Mouse (Mus musculus) lung, embryonic 15.5 days (tissue): ENCODE data around the gene Nek6. TPM values are rescaled to one million over a fixed set of nuclear protein-coding genes. Genes with fewer than 3 reads are reported as not detected.

Source experiments
- ATAC-seq: fragments of 200-750 bp; cut with Nextera tagmentation; 2 replicates; pipeline ENCODE4 v1.8.0; 2017; ENCODE audit warnings: moderate number of reproducible peaks, borderline replicate concordance; ENCODE audit not compliant: low FRiP score, low TSS enrichment; ENCODE audit errors: extremely low read depth
- H3K27ac ChIP-seq: fragments of 300-500 bp; sonication (generic); 2 replicates; pipeline ENCODE4 v1.5.1; 2015; ENCODE audit warnings: moderate library complexity, mild to moderate bottlenecking, inconsistent platforms
- H3K27me3 ChIP-seq: fragments of 300-500 bp; sonication (generic); 2 replicates; pipeline ENCODE4 v1.6.1; 2015; ENCODE audit warnings: inconsistent platforms
- H3K36me3 ChIP-seq: fragments of 300-500 bp; sonication (generic); 2 replicates; pipeline ENCODE4 v1.6.1; 2015; ENCODE audit warnings: inconsistent platforms
- H3K4me1 ChIP-seq: fragments of 300-500 bp; sonication (generic); 2 replicates; pipeline ENCODE4 v1.6.1; 2015; ENCODE audit warnings: inconsistent platforms
- H3K4me2 ChIP-seq: fragments of 300-500 bp; sonication (generic); 2 replicates; pipeline ENCODE4 v1.6.1; 2015; ENCODE audit warnings: inconsistent platforms, mild to moderate bottlenecking, moderate library complexity
- H3K4me3 ChIP-seq: fragments of 300-500 bp; sonication (generic); 2 replicates; pipeline ENCODE4 v1.5.1; 2015; ENCODE audit warnings: mild to moderate bottlenecking, inconsistent platforms
- H3K9ac ChIP-seq: fragments of 300-500 bp; sonication (generic); 2 replicates; pipeline ENCODE4 v1.6.1; 2015; ENCODE audit warnings: inconsistent platforms
- H3K9me3 ChIP-seq: fragments of 300-500 bp; sonication (generic); 2 replicates; pipeline ENCODE4 v1.6.1; 2016; ENCODE audit warnings: inconsistent platforms
- WGBS: fragments of 180-500 bp; shearing (Covaris S2); methylation state at CpG from one replicate; pipeline ENCODE4 v1.1.7; 2015; 5-methylcytosine and 5-hydroxymethylcytosine counted together
- microRNA-seq: library from miRNA; unstranded; fragments of <30 nt; microRNA quantifications from one replicate; pipeline ENCODE4, GENCODE M21; 2016
- polyA plus RNA-seq: library from polyadenylated mRNA; unstranded; fragments of >200 nt; fragmentation: Nextera tagmentation; extraction: Ambion mirVana; gene quantifications from 2 replicates; pipeline ENCODE4 v1.2.1, GENCODE M21; 2015

Gene Nek6
- polyA plus RNA-seq, 1 experiment from 2014 or later, result 129 TPM

DNA sequence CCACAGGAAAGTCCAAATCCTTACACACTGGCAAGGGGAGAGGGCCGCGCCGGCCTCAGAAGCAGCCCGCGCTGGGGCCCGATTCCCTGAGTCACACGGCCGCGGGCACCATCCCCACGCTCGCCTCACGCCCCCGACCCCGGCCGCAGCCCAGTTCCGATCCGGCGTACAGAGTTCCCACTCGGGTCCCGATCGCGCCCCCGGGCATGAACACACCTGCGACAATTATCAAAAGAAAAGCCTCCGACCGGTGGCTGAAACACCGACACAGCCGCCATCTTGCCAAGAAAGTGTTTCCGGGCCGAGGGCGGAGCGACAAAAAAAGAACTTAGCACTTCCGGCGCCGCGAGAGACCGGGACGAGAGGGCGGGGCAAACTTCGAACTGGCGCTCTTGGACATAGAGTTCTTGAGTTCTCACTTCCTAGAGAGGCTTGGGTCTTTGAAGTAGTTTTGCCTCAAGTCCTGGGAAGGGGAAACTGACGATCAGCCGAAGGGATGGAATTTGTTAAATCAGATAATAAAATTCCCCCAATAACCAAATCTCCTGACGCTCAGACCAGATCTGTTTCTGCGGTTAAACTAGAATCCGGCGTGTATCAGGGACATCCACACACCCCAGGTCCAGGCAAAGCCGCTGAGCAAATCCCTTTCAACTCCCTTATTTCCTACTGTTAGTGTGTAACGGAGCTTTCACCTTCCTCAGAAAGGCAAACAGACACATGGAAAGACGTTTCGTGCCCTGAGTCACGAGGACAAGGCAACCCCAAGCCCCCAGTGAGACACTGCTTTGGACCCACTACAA is 132.4 kb downstream of the Nek6 start, which contains the start of gene Psmb7:
Gene Psmb7, minus strand, starts transcription at position 463 of the 803 bp plus-strand sequence.
- peaks cover 30% of the 10 kb centered on the region for H3K36me3 ChIP-seq
- H3K4me1 ChIP-seq, result peaks cover 9% of the 10 kb centered on the region
- ATAC-seq, result peak; percentile 75; the same call in 1 of the 2 replicates
- no peaks in the 10 kb centered on the region for H3K9me3 ChIP-seq
- H3K4me2 ChIP-seq, result peak within 1 kb of the TSS; percentile 76
- under 1% methylated on average over 50 of the region's 52 CpGs for WGBS
- H3K9ac ChIP-seq, result peak within 1 kb of the TSS; percentile 85
- H3K27me3 ChIP-seq, result no peaks in the 10 kb centered on the region
- H3K4me3 ChIP-seq, result peak within 1 kb of the TSS; percentile 88
- peak within 1 kb of the TSS; percentile 59; the same call in 1 of the 2 replicates for H3K27ac ChIP-seq

Small RNAs within 50 kb of the gene (microRNA-seq; reads per million reads assigned to microRNA genes)
- gene Gm27634, result not detected

Other genes starting within 250 kb of the Nek6 start
- gene Dennd1a, start 224.3 kb upstream of the Nek6 start, polyA plus RNA-seq, result 9.9 and 12.0 TPM in 2 replicates
- 0.05 TPM in 1 of 2 replicates, not detected in the other for gene Lhx2, start 172.4 kb upstream of the Nek6 start, polyA plus RNA-seq
- 241 and 270 TPM in 2 replicates for gene Psmb7, start 132.4 kb downstream of the Nek6 start, polyA plus RNA-seq
- 0.16 and 0.33 TPM in 2 replicates for gene Nr5a1, start 202.9 kb downstream of the Nek6 start, polyA plus RNA-seq